Mouse (Mus musculus): ENCODE data around the gene Cfap70. TPM values are rescaled to one million over a fixed set of nuclear protein-coding genes. Genes with fewer than 3 reads are reported as not detected.

The Cfap70 gene
- total and polyA plus RNA-seq, 3 experiments, result 0.70 TPM; not detected in 2

DNA sequence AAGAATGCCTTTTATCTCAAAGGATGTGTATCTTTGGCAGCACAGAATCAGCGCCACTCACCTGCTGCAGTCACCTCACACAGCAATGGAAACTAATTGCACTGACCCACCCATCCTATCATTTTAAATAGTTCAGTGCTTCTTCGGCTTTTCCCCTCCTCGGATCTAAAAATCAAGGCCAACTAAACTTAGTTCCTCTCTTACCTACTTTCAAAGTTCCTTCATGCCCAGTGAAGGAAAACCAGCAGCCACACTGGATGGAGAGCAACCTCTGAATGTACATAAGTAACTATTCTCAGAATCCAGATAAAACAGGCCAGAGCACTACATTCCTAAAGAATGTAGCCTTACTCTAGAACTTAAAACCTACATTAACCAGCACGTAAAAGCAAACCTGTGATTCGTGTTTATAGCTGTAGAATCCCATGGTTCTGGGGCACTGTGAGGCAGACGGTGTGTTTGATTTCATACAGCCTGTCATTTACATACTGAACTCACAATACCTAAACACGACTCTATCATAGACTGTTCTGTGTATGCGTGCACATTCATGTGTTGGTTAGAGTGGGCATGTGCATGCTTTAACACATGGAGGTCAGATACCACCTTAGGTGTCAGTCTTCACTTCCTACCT is 62.5 kb downstream of the Cfap70 start:
- Histone ChIP-seq H3K27ac (peak overlapping the region; percentile 75), H3K27me3 (ENCODE audit: control insufficient read depth, insufficient read depth, low read length) (no peaks in the 10 kb centered on the region), H3K79me2 (replicated peaks; ENCODE audit: control insufficient read depth, insufficient read depth, low read length) (peaks cover 2% of the 10 kb centered on the region; the same call in 1 of the 2 replicates), H3K36me3 (ENCODE audit: control insufficient read depth, insufficient read depth, low read length) (peaks cover 4% of the 10 kb centered on the region), H3K4me1 (ENCODE audit: control insufficient read depth, insufficient read depth, low read length) (peaks cover 2% of the 10 kb centered on the region; the same call in 1 of the 2 replicates), H3K9ac (ENCODE audit: low read depth, low read length) (no peak overlapping the region), H3K4me3 (peak overlapping the region; percentile 90)
- TF ChIP-seq CTCF (IDR thresholded peaks at IDR 0.05), result no peak
- TF ChIP-seq POLR2A (IDR thresholded peaks at IDR 0.05; ENCODE audit: insufficient read depth, low read depth, low read length), result no peak
- no peak for TF ChIP-seq EP300 (IDR thresholded peaks at IDR 0.05; ENCODE audit: insufficient read depth, low read depth, low read length)
- no peak for DNase-seq
- 87% methylated on average over 8 of the region's 8 CpGs for WGBS
- intact Hi-C loops (cut with DNase I), result loop anchor here (2.0 to 10.0 kb wide), 3 partner anchors 41 to 255 kb away; partner anchors contain the start of genes Ecd, Fam149b and Usp54

DNA sequence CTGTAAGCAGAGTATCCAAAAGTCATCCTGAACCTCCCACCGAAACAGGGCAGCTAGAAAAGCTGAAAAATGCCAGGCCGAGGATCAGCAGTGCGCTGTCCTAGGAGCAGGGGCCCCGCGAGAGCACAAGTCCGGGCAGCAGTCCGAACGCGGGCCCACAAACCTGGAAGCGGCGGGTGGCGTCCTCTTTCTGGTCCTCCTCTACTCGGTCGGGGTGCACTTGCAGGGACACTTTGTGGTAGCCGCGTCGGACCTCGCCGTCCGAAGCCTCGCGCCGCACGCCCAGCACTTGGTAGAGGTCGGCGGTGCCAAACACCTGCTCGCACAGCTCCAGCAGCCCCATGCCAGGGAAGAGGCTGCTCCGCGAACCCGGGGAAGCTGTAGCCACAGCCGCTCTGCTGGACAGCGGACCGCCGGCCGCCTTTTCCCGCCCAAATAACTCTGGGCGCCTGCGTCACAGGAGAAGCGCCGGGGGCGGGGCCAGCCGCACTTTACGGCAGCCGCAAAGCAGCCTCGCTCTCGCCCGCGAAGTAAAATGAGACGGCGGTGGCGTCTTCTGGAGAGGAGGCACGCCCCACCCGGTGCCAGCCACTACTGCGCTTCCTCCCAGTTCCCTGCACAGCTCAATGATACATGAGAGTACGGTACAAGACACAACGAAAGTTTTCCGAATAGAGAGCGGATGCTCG is 63.4 kb downstream of the Cfap70 start, which contains the start of gene Dnajc9:
Dnajc9 (minus strand) TSS at position 470 of the 689 bp plus-strand sequence.
- intact Hi-C loops (cut with DNase I), result loop anchor here (2.0 kb wide), 1 partner anchor 40 kb away; the partner anchor contains the start of genes Ecd and Fam149b
- H3K9ac ChIP-seq (ENCODE audit: low read depth, low read length), result peak within 1 kb of the TSS; percentile 74
- WGBS, result under 1% methylated on average over 59 of the region's 59 CpGs
- H3K79me2 ChIP-seq (replicated peaks; ENCODE audit: control insufficient read depth, insufficient read depth, low read length), result peaks cover 2% of the 10 kb centered on the region; the same call in 1 of the 2 replicates
- H3K4me3 ChIP-seq, result peak within 1 kb of the TSS; percentile 90
- H3K27ac ChIP-seq, result peak within 1 kb of the TSS; percentile 75
- H3K27me3 ChIP-seq (ENCODE audit: control insufficient read depth, insufficient read depth, low read length), result no peaks in the 10 kb centered on the region
- peak; percentile 96 to 98 for DNase-seq
- peaks cover 4% of the 10 kb centered on the region for H3K36me3 ChIP-seq (ENCODE audit: control insufficient read depth, insufficient read depth, low read length)
- TF ChIP-seq POLR2A (IDR thresholded peaks at IDR 0.05; ENCODE audit: insufficient read depth, low read depth, low read length), result peak; percentile 90
- 0 out of 2 replicates have a peak, but pooled peaks have one; percentile 51 for TF ChIP-seq EP300 (IDR thresholded peaks at IDR 0.05; ENCODE audit: insufficient read depth, low read depth, low read length)
- TF ChIP-seq CTCF (IDR thresholded peaks at IDR 0.05), result peak; percentile 27; the same call in 1 of the 2 replicates
- H3K4me1 ChIP-seq (ENCODE audit: control insufficient read depth, insufficient read depth, low read length), result peaks cover 2% of the 10 kb centered on the region; the same call in 1 of the 2 replicates

DNA sequence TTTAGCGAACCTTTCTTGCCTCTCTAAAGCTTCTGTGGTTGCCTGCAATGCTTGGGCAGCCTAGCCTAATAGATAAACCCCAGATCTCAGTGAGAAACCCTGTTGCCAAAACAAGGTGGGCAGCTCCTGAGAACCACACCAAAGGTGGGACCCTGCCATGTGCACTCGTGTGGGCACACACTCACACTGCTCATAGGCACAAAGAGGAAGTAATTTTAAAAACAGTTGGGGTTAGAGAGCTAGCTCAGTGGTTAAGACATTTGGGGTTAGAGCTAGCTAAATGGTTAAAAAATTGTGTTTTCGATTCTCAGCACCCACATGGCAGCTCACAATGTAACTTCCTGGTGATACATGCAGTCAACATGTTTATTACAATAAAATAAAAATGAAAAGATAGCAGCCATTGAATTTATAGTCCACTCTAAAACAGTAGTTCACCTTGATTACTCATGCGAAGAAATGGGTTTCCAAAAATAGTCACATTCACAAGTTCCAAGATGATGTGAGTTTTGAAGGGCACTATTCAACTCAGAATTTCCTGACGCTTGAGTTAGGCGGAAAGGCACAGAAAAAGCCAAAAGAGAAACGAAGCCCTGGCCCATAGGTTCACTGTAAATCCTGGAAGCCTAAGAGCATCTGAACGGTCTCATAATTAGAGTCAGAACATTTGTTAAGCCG is 72.1 kb downstream of the Cfap70 start:
- no peaks in the 10 kb centered on the region for H3K4me1 ChIP-seq (ENCODE audit: control insufficient read depth, insufficient read depth, low read length)
- no peak overlapping the region for H3K27ac ChIP-seq
- 80% methylated on average over 9 of the region's 9 CpGs for WGBS
- no peaks in the 10 kb centered on the region for H3K36me3 ChIP-seq (ENCODE audit: control insufficient read depth, insufficient read depth, low read length)
- H3K4me3 ChIP-seq, result no peak overlapping the region
- no peak overlapping the region for H3K9ac ChIP-seq (ENCODE audit: low read depth, low read length)
- TF ChIP-seq EP300 (IDR thresholded peaks at IDR 0.05; ENCODE audit: insufficient read depth, low read depth, low read length) (no peak), POLR2A (IDR thresholded peaks at IDR 0.05; ENCODE audit: insufficient read depth, low read depth, low read length) (no peak), CTCF (IDR thresholded peaks at IDR 0.05) (no peak)
- no peaks in the 10 kb centered on the region for H3K27me3 ChIP-seq (ENCODE audit: control insufficient read depth, insufficient read depth, low read length)
- DNase-seq, result no peak
- H3K79me2 ChIP-seq (replicated peaks; ENCODE audit: control insufficient read depth, insufficient read depth, low read length), result no peaks in the 10 kb centered on the region
- intact Hi-C loops (cut with DNase I), result no loop called here

DNA sequence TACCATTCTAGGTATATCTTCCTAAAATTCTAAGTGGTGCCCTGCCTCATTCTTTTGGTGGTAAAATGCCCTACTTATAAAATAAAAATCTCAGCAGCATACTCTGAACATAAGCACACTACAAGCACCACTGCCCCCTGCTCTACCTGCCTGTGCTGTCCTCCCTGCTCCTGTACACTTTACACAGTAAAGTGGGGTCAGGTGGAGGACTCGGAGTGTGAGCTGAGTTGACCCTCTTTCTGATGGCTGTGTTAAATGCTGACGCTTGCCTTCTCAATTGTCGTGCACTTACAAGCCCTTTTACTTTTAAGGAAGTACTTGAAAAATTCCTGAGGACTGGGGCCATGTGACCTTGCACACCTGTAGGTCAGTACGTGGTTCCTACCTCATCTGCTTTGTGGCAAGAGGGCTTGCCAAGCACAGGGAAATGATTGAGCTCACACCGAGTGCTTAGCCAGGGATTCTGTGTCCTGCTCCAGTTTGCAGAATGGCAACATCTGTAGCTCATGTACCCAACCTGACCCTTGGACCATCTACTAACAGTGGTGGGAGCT is 72.9 kb downstream of the Cfap70 start:
- H3K27me3 ChIP-seq (ENCODE audit: control insufficient read depth, insufficient read depth, low read length), result no peaks in the 10 kb centered on the region
- H3K9ac ChIP-seq (ENCODE audit: low read depth, low read length), result no peak overlapping the region
- intact Hi-C loops (cut with DNase I), result no loop called here
- no peak overlapping the region for H3K4me3 ChIP-seq
- TF ChIP-seq POLR2A (IDR thresholded peaks at IDR 0.05; ENCODE audit: insufficient read depth, low read depth, low read length) (no peak), EP300 (IDR thresholded peaks at IDR 0.05; ENCODE audit: insufficient read depth, low read depth, low read length) (no peak), CTCF (IDR thresholded peaks at IDR 0.05) (no peak)
- WGBS, result 85% methylated on average over 5 of the region's 5 CpGs
- no peak overlapping the region for H3K27ac ChIP-seq
- no peaks in the 10 kb centered on the region for H3K4me1 ChIP-seq (ENCODE audit: control insufficient read depth, insufficient read depth, low read length)
- no peaks in the 10 kb centered on the region for H3K79me2 ChIP-seq (replicated peaks; ENCODE audit: control insufficient read depth, insufficient read depth, low read length)
- no peaks in the 10 kb centered on the region for H3K36me3 ChIP-seq (ENCODE audit: control insufficient read depth, insufficient read depth, low read length)
- no peak for DNase-seq

GRCm38 (mm10) chr14:20378313-20379061 is 73.5 kb downstream of the Cfap70 start:
- no peak overlapping the region for H3K4me3 ChIP-seq
- H3K9ac ChIP-seq (ENCODE audit: low read depth, low read length), result no peak overlapping the region
- intact Hi-C loops (cut with DNase I), result no loop called here
- H3K36me3 ChIP-seq (ENCODE audit: control insufficient read depth, insufficient read depth, low read length), result no peaks in the 10 kb centered on the region
- H3K27ac ChIP-seq, result no peak overlapping the region
- DNase-seq, result peak in 1 of 2 experiments; percentile 53
- 46% methylated on average over 13 of the region's 13 CpGs for WGBS
- no peaks in the 10 kb centered on the region for H3K4me1 ChIP-seq (ENCODE audit: control insufficient read depth, insufficient read depth, low read length)
- peak; percentile 71 for TF ChIP-seq CTCF (IDR thresholded peaks at IDR 0.05)
- TF ChIP-seq EP300 (IDR thresholded peaks at IDR 0.05; ENCODE audit: insufficient read depth, low read depth, low read length), result no peak
- no peaks in the 10 kb centered on the region for H3K79me2 ChIP-seq (replicated peaks; ENCODE audit: control insufficient read depth, insufficient read depth, low read length)
- H3K27me3 ChIP-seq (ENCODE audit: control insufficient read depth, insufficient read depth, low read length), result no peaks in the 10 kb centered on the region
